Mouse (Mus musculus): ENCODE measurements at regions not wholly inside any gene's neighbourhood (a gene's known extent, or its start where the extent isn't known, plus 50 kb on each side); places are given as distances from the start of the nearest gene placed in this dataset.
A peak's percentile ranks its signal among the peaks of the same experiment; 100 is the strongest.

GRCm38 (mm10) chr6:107375274-107375673 is 154.3 kb upstream of the Lrrn1 start:
- H3K9me3 ChIP-seq (replicated peaks; ENCODE audit: control insufficient read depth, low read length, poor library complexity, severe bottlenecking) = no peaks in the 10 kb centered on the region
- H3K27me3 ChIP-seq (ENCODE audit: control insufficient read depth, insufficient read depth, low read depth, low read length) = no peaks in the 10 kb centered on the region
- no peak for ATAC-seq
- no peak overlapping the region for H3K4me2 ChIP-seq (ENCODE audit: low read length)
- no peaks in the 10 kb centered on the region for H3K36me3 ChIP-seq (ENCODE audit: control insufficient read depth, insufficient read depth, low read length)
- no peaks in the 10 kb centered on the region for H3K4me1 ChIP-seq (ENCODE audit: control insufficient read depth, insufficient read depth, low read length)
- H3K4me3 ChIP-seq (ENCODE audit: low read depth, low read length) = no peak overlapping the region
- H3K9ac ChIP-seq (ENCODE audit: low read depth, low read length) = no peak overlapping the region
- no peak overlapping the region for H3K27ac ChIP-seq (ENCODE audit: low read length)

- no peak for ATAC-seq
- Histone ChIP-seq H3K4me2 (ENCODE audit: low read length) (no peak overlapping the region), H3K9ac (ENCODE audit: low read depth, low read length) (no peak overlapping the region), H3K36me3 (ENCODE audit: control insufficient read depth, insufficient read depth, low read length) (no peaks in the 10 kb centered on the region), H3K9me3 (replicated peaks; ENCODE audit: control insufficient read depth, low read length, poor library complexity, severe bottlenecking) (no peaks in the 10 kb centered on the region), H3K4me1 (ENCODE audit: control insufficient read depth, insufficient read depth, low read length) (no peaks in the 10 kb centered on the region), H3K27me3 (ENCODE audit: control insufficient read depth, insufficient read depth, low read depth, low read length) (no peaks in the 10 kb centered on the region), H3K27ac (ENCODE audit: low read length) (no peak overlapping the region), H3K4me3 (ENCODE audit: low read depth, low read length) (no peak overlapping the region)
- WGBS = 89% methylated on average over 1 of the region's 1 CpGs
Observed at GRCm38 (mm10) chr6:107378489-107378888, 151.1 kb upstream of the Lrrn1 start.

- H3K4me2 ChIP-seq (ENCODE audit: low read length) = no peak overlapping the region
- H3K4me3 ChIP-seq (ENCODE audit: low read depth, low read length) = no peak overlapping the region
- H3K4me1 ChIP-seq (ENCODE audit: control insufficient read depth, insufficient read depth, low read length) = no peaks in the 10 kb centered on the region
- WGBS = 63% methylated on average over 1 of the region's 1 CpGs
- no peak overlapping the region for H3K27ac ChIP-seq (ENCODE audit: low read length)
- ATAC-seq = no peak
- no peak overlapping the region for H3K9ac ChIP-seq (ENCODE audit: low read depth, low read length)
- H3K36me3 ChIP-seq (ENCODE audit: control insufficient read depth, insufficient read depth, low read length) = no peaks in the 10 kb centered on the region
- no peaks in the 10 kb centered on the region for H3K27me3 ChIP-seq (ENCODE audit: control insufficient read depth, insufficient read depth, low read depth, low read length)
- H3K9me3 ChIP-seq (replicated peaks; ENCODE audit: control insufficient read depth, low read length, poor library complexity, severe bottlenecking) = no peaks in the 10 kb centered on the region
Observed at GRCm38 (mm10) chr6:107380621-107381020, 148.9 kb upstream of the Lrrn1 start.

GRCm38 (mm10) chr6:107386094-107386678 is 143.4 kb upstream of the Lrrn1 start:
- no peaks in the 10 kb centered on the region for H3K4me1 ChIP-seq (ENCODE audit: control insufficient read depth, insufficient read depth, low read length)
- H3K4me2 ChIP-seq (ENCODE audit: low read length) = no peak overlapping the region
- H3K27ac ChIP-seq (ENCODE audit: low read length) = no peak overlapping the region
- no peaks in the 10 kb centered on the region for H3K9me3 ChIP-seq (replicated peaks; ENCODE audit: control insufficient read depth, low read length, poor library complexity, severe bottlenecking)
- no peak overlapping the region for H3K4me3 ChIP-seq (ENCODE audit: low read depth, low read length)
- no peak for ATAC-seq
- 52% methylated on average over 7 of the region's 7 CpGs for WGBS
- H3K36me3 ChIP-seq (ENCODE audit: control insufficient read depth, insufficient read depth, low read length) = no peaks in the 10 kb centered on the region
- no peaks in the 10 kb centered on the region for H3K27me3 ChIP-seq (ENCODE audit: control insufficient read depth, insufficient read depth, low read depth, low read length)
- H3K9ac ChIP-seq (ENCODE audit: low read depth, low read length) = no peak overlapping the region

GRCm38 (mm10) chr6:107389892-107390291 is 139.7 kb upstream of the Lrrn1 start:
- ATAC-seq = peak; percentile 82; the same call in 1 of the 2 replicates
- no peak overlapping the region for H3K9ac ChIP-seq (ENCODE audit: low read depth, low read length)
- WGBS = 39% methylated on average over 3 of the region's 3 CpGs
- H3K27ac ChIP-seq (ENCODE audit: low read length) = no peak overlapping the region
- no peaks in the 10 kb centered on the region for H3K4me1 ChIP-seq (ENCODE audit: control insufficient read depth, insufficient read depth, low read length)
- H3K9me3 ChIP-seq (replicated peaks; ENCODE audit: control insufficient read depth, low read length, poor library complexity, severe bottlenecking) = no peaks in the 10 kb centered on the region
- no peak overlapping the region for H3K4me2 ChIP-seq (ENCODE audit: low read length)
- H3K36me3 ChIP-seq (ENCODE audit: control insufficient read depth, insufficient read depth, low read length) = no peaks in the 10 kb centered on the region
- H3K27me3 ChIP-seq (ENCODE audit: control insufficient read depth, insufficient read depth, low read depth, low read length) = no peaks in the 10 kb centered on the region
- no peak overlapping the region for H3K4me3 ChIP-seq (ENCODE audit: low read depth, low read length)

GRCm38 (mm10) chr6:107394611-107395010 is 135.0 kb upstream of the Lrrn1 start:
- Histone ChIP-seq H3K27ac (ENCODE audit: low read length) (no peak overlapping the region), H3K4me3 (ENCODE audit: low read depth, low read length) (no peak overlapping the region), H3K4me1 (ENCODE audit: control insufficient read depth, insufficient read depth, low read length) (no peaks in the 10 kb centered on the region), H3K4me2 (ENCODE audit: low read length) (no peak overlapping the region), H3K9me3 (replicated peaks; ENCODE audit: control insufficient read depth, low read length, poor library complexity, severe bottlenecking) (no peaks in the 10 kb centered on the region; the same call in 1 of the 2 replicates), H3K27me3 (ENCODE audit: control insufficient read depth, insufficient read depth, low read depth, low read length) (no peaks in the 10 kb centered on the region), H3K9ac (ENCODE audit: low read depth, low read length) (no peak overlapping the region), H3K36me3 (ENCODE audit: control insufficient read depth, insufficient read depth, low read length) (no peaks in the 10 kb centered on the region)
- WGBS = 85% methylated on average over 2 of the region's 2 CpGs
- no peak for ATAC-seq

- H3K27ac ChIP-seq (ENCODE audit: low read length) = no peak overlapping the region
- H3K4me1 ChIP-seq (ENCODE audit: control insufficient read depth, insufficient read depth, low read length) = peaks cover 7% of the 10 kb centered on the region
- no peak overlapping the region for H3K4me3 ChIP-seq (ENCODE audit: low read depth, low read length)
- no peaks in the 10 kb centered on the region for H3K9me3 ChIP-seq (replicated peaks; ENCODE audit: control insufficient read depth, low read length, poor library complexity, severe bottlenecking)
- no peaks in the 10 kb centered on the region for H3K27me3 ChIP-seq (ENCODE audit: control insufficient read depth, insufficient read depth, low read depth, low read length)
- H3K36me3 ChIP-seq (ENCODE audit: control insufficient read depth, insufficient read depth, low read length) = no peaks in the 10 kb centered on the region
- H3K9ac ChIP-seq (ENCODE audit: low read depth, low read length) = no peak overlapping the region
- 80% methylated on average over 4 of the region's 4 CpGs for WGBS
- H3K4me2 ChIP-seq (ENCODE audit: low read length) = no peak overlapping the region
- ATAC-seq = no peak
Observed at GRCm38 (mm10) chr6:107415766-107416165, 113.8 kb upstream of the Lrrn1 start.

GRCm38 (mm10) chr6:107422091-107422490 is 107.5 kb upstream of the Lrrn1 start:
- Histone ChIP-seq H3K9ac (ENCODE audit: low read depth, low read length) (no peak overlapping the region), H3K36me3 (ENCODE audit: control insufficient read depth, insufficient read depth, low read length) (no peaks in the 10 kb centered on the region), H3K4me2 (ENCODE audit: low read length) (no peak overlapping the region), H3K4me3 (ENCODE audit: low read depth, low read length) (no peak overlapping the region), H3K27ac (ENCODE audit: low read length) (no peak overlapping the region), H3K27me3 (ENCODE audit: control insufficient read depth, insufficient read depth, low read depth, low read length) (no peaks in the 10 kb centered on the region), H3K4me1 (ENCODE audit: control insufficient read depth, insufficient read depth, low read length) (no peaks in the 10 kb centered on the region), H3K9me3 (replicated peaks; ENCODE audit: control insufficient read depth, low read length, poor library complexity, severe bottlenecking) (no peaks in the 10 kb centered on the region)
- WGBS = 50% methylated on average over 3 of the region's 3 CpGs
- ATAC-seq = no peak

GRCm38 (mm10) chr6:107426529-107426928 is 103.0 kb upstream of the Lrrn1 start:
- H3K4me2 ChIP-seq (ENCODE audit: low read length) = no peak overlapping the region
- no peaks in the 10 kb centered on the region for H3K36me3 ChIP-seq (ENCODE audit: control insufficient read depth, insufficient read depth, low read length)
- H3K9ac ChIP-seq (ENCODE audit: low read depth, low read length) = no peak overlapping the region
- no peaks in the 10 kb centered on the region for H3K27me3 ChIP-seq (ENCODE audit: control insufficient read depth, insufficient read depth, low read depth, low read length)
- WGBS = 43% methylated on average over 3 of the region's 3 CpGs
- H3K4me1 ChIP-seq (ENCODE audit: control insufficient read depth, insufficient read depth, low read length) = no peaks in the 10 kb centered on the region
- no peak overlapping the region for H3K4me3 ChIP-seq (ENCODE audit: low read depth, low read length)
- H3K27ac ChIP-seq (ENCODE audit: low read length) = no peak overlapping the region
- H3K9me3 ChIP-seq (replicated peaks; ENCODE audit: control insufficient read depth, low read length, poor library complexity, severe bottlenecking) = no peaks in the 10 kb centered on the region
- ATAC-seq = no peak
